In genomic region chr2:173563336-173563735, GRCm38 (mm10) we compare ENCODE assay signal across 11 mouse cellular contexts. TPM values are rescaled to one million over a fixed set of nuclear protein-coding genes. Genes with fewer than 3 reads are reported as not detected.
DNase-seq lines count a peak whose midpoint lies in the region; ATAC-seq and TF ChIP-seq lines count a peak whose summit lies in the region.
"Had no signal": no experiment of that assay in that cellular context is flagged by ENCODE, and none has a peak within 500 bp of the region (broad histone marks: within the 10 kb centered on the region; RNA-seq: fewer than 3 reads in every experiment).

No protein-coding gene starts in this region.

- H3K4me2 ChIP-seq in hindbrain, postnatal 0 days (ENCODE audit: low read depth, low read length) = no peak overlapping the region
- H3K4me2 ChIP-seq: lung, embryonic 15.5 days had no signal

- H3K27ac ChIP-seq in left cerebral cortex, adult 2 months = no peak overlapping the region
- no peak overlapping the region for H3K27ac ChIP-seq in hindbrain, postnatal 0 days

- no peaks in the 10 kb centered on the region for H3K9me3 ChIP-seq in hindbrain, postnatal 0 days (ENCODE audit: low read length)
- H3K9me3 ChIP-seq: lung, embryonic 15.5 days had no signal

- peak; percentile 50 for TF ChIP-seq CTCF in left cerebral cortex, adult 2 months (IDR thresholded peaks at IDR 0.05)
- peak; percentile 78 for TF ChIP-seq CTCF in hindbrain, postnatal 0 days (IDR thresholded peaks at IDR 0.05; ENCODE audit: low read depth)

- no peak overlapping the region for H3K9ac ChIP-seq in hindbrain, postnatal 0 days (replicated peaks; ENCODE audit: low read length)
- H3K9ac ChIP-seq: lung, embryonic 15.5 days had no signal

- ATAC-seq in hindbrain, postnatal 0 days = peak; percentile 34; the same call in 1 of the 2 replicates
- no peak for ATAC-seq in erythroblast, adult 5-6 weeks (replicated peaks; ENCODE audit: low FRiP score, poor library complexity, severe bottlenecking)

- 66% methylated on average over 7 of the region's 7 CpGs for WGBS in hindbrain, postnatal 0 days

- peak; percentile 29 to 53 for DNase-seq in cerebellum, postnatal 14 days
- no peak for DNase-seq in cerebellum, adult 18-20 months
- peak in 1 of 2 experiments; percentile 34 for DNase-seq in left cerebral cortex, adult 2 months (ENCODE audit: extremely low spot score in 1 of 2, low spot score in 2 of 2)
- no peak for DNase-seq in left cerebral cortex, postnatal 36 days (ENCODE audit: low spot score in 2 of 2)
- peak; percentile 55 for DNase-seq in 3T3-L1 (ENCODE audit: low read depth, low spot score)
- DNase-seq in hindbrain, postnatal 0 days (ENCODE audit: low spot score) = peak; percentile 68
- DNase-seq in urinary bladder, adult 18-20 months (ENCODE audit: low spot score in 2 of 2) = no peak

- no peak overlapping the region for H3K4me3 ChIP-seq in left cerebral cortex, adult 2 months
- H3K4me3 ChIP-seq in hindbrain, postnatal 0 days (ENCODE audit: low read length) = no peak overlapping the region
- H3K4me3 ChIP-seq: erythroblast, embryonic 14.5 days; lung, embryonic 15.5 days had no signal

- H3K36me3 ChIP-seq in hindbrain, postnatal 0 days (ENCODE audit: insufficient read depth, low read length) = no peaks in the 10 kb centered on the region
- H3K36me3 ChIP-seq: lung, embryonic 15.5 days had no signal

- H3K4me1 ChIP-seq in hindbrain, postnatal 0 days (ENCODE audit: insufficient read depth, low read length) = no peaks in the 10 kb centered on the region

- intact Hi-C loops in left cerebral cortex, adult 2 months (cut with DNase I) = loop anchor here (5.0 kb wide), 1 partner anchor 1339 kb away; no protein-coding TSS in a partner anchor
- intact Hi-C loops in left cerebral cortex, postnatal 36 days (cut with DNase I) = loop anchor here (2.0 to 5.0 kb wide), 2 partner anchors 457 to 1339 kb away; no protein-coding TSS in a partner anchor

- H3K27me3 ChIP-seq in hindbrain, postnatal 0 days (ENCODE audit: insufficient read depth, low read length) = no peaks in the 10 kb centered on the region
- H3K27me3 ChIP-seq: lung, embryonic 15.5 days had no signal

RNA-seq across cellular contexts. Expression of gene Ankrd60, which starts 14.8 kb away (rescaled TPM):
- not detected for total RNA-seq in left cerebral cortex, adult 2 months (2021)
- total RNA-seq in left cerebral cortex, postnatal 36 days (2021) = not detected
- total RNA-seq in hindbrain, postnatal 0 days (2014; rRNA removed) = not detected in 2 replicates
- not detected in 2 replicates for polyA plus RNA-seq in hindbrain, postnatal 0 days (2015; fragmentation: Nextera tagmentation; extraction: Ambion mirVana)
- total RNA-seq in erythroblast, adult 5-6 weeks (2015; ENCODE audit: low replicate concordance) = not detected in 2 replicates
- total RNA-seq in erythroblast, adult 5-6 weeks (2017; ENCODE audit: low replicate concordance) = not detected in 2 replicates
- total RNA-seq: heart, adult 8-10 months had no signal
- polyA plus RNA-seq: erythroblast, embryonic 14.5 days; lung, embryonic 15.5 days had no signal

RNA-seq across cellular contexts. Expression of gene 1700021F07Rik, which starts 41.0 kb away (rescaled TPM):
- not detected for total RNA-seq in left cerebral cortex, adult 2 months (2021)
- total RNA-seq in left cerebral cortex, postnatal 36 days (2021) = not detected
- not detected in 2 replicates for total RNA-seq in hindbrain, postnatal 0 days (2014; rRNA removed)
- not detected in 2 replicates for polyA plus RNA-seq in hindbrain, postnatal 0 days (2015; fragmentation: Nextera tagmentation; extraction: Ambion mirVana)
- not detected in 2 replicates for total RNA-seq in erythroblast, adult 5-6 weeks (2015; ENCODE audit: low replicate concordance)
- total RNA-seq in erythroblast, adult 5-6 weeks (2017; ENCODE audit: low replicate concordance) = not detected in 2 replicates
- total RNA-seq: heart, adult 8-10 months had no signal
- polyA plus RNA-seq: erythroblast, embryonic 14.5 days; lung, embryonic 15.5 days had no signal

Comparison
In these comparisons a context has a peak if more than half of its experiments do, and no peak if none do; other contexts are left out.
1. DNase-seq: peak in cerebellum, postnatal 14 days (2 of 2), 3T3-L1 (single experiment) and hindbrain, postnatal 0 days (single experiment); none in cerebellum, adult 18-20 months (0 of 2), left cerebral cortex, postnatal 36 days (0 of 2) and urinary bladder, adult 18-20 months (0 of 2).